Mouse (Mus musculus): Measurements from ENCODE around the gene Tcte2. TPM values are rescaled to one million over a fixed set of nuclear protein-coding genes. Genes with fewer than 3 reads are reported as not detected.

Gene Tcte2
- total and polyA plus RNA-seq, 3 experiments = 0.17 TPM; not detected in 2

- in situ Hi-C loops (cut with MboI; ENCODE audit: low pct_ligation_motif_present, low pct_unique_long_range_greater_than_20kb, low sequenced_read_pairs) = no loop called here
- Histone ChIP-seq H3K36me3 (replicated peaks in 1 of 2; ENCODE audit: control insufficient read depth in 1 of 2, insufficient read depth in 1 of 2, low read length in 1 of 2) (no peaks in the 10 kb centered on the region), H3K9ac (ENCODE audit: insufficient read depth, low read depth) (no peak overlapping the region), H3K79me2 (replicated peaks; ENCODE audit: control insufficient read depth, extremely low read depth, insufficient read depth, poor library complexity, severe bottlenecking) (no peaks in the 10 kb centered on the region), H3K27ac (ENCODE audit: insufficient read depth, low read depth) (no peak overlapping the region), H3K4me1 (ENCODE audit: control insufficient read depth in 1 of 2, insufficient read depth in 2 of 2) (peaks cover 0 to 39% of the 10 kb centered on the region in 2 experiments; a peak in 3 of 4 replicates), H3K4me2 (ENCODE audit: insufficient read depth, low read depth, poor library complexity, severe bottlenecking) (no peak overlapping the region), H3K9me3 (replicated peaks; ENCODE audit: low read length) (no peaks in the 10 kb centered on the region), H3K4me3 (replicated peaks in 1 of 3; ENCODE audit: low read depth in 2 of 3, low read length in 2 of 3, poor library complexity in 1 of 3) (no peak overlapping the region), H3K27me3 (replicated peaks) (peaks cover 28% of the 10 kb centered on the region)
- TF ChIP-seq POLR2AphosphoS2 (IDR thresholded peaks at IDR 0.05; ENCODE audit: low read depth, low read length) (no peak), EP300 (IDR thresholded peaks at IDR 0.05; ENCODE audit: low read length) (0 out of 2 replicates have a peak, but pooled peaks have one; percentile 11)
- dilution Hi-C loops (cut with MboI; ENCODE audit: extremely low pct_ligation_motif_present, extremely low pct_unique_long_range_greater_than_20kb, low sequenced_read_pairs) = no loop called here
- DNase-seq (ENCODE audit: extremely low read depth) = no peak
These were observed 20.8 kb downstream of the Tcte2 start for GRCm38 (mm10) chr17:13740796-13741195.

GRCm38 (mm10) chr17:13739981-13740380 is 21.6 kb downstream of the Tcte2 start:
- in situ Hi-C loops (cut with MboI; ENCODE audit: low pct_ligation_motif_present, low pct_unique_long_range_greater_than_20kb, low sequenced_read_pairs) (no loop called here), dilution Hi-C loops (cut with MboI; ENCODE audit: extremely low pct_ligation_motif_present, extremely low pct_unique_long_range_greater_than_20kb, low sequenced_read_pairs) (no loop called here)
- no peak for DNase-seq (ENCODE audit: extremely low read depth)
- TF ChIP-seq RCOR1 (conservative IDR thresholded peaks at IDR 0.05; ENCODE audit: low read depth, low read length) (no peak), POLR2A (IDR thresholded peaks at IDR 0.05; ENCODE audit: low read depth, low read length) (no peak), USF2 (conservative IDR thresholded peaks at IDR 0.05; ENCODE audit: low read depth, low read length) (no peak), E2F4 (IDR thresholded peaks at IDR 0.05; ENCODE audit: insufficient replicate concordance, low read depth, low read length) (no peak), NELFE (IDR thresholded peaks at IDR 0.05; ENCODE audit: low read depth, low read length) (no peak), MAX (IDR thresholded peaks at IDR 0.05; ENCODE audit: low read length) (no peak), GABPA (IDR thresholded peaks at IDR 0.05; ENCODE audit: insufficient replicate concordance, low read depth, low read length) (no peak), UBTF (IDR thresholded peaks at IDR 0.05; ENCODE audit: low read depth, low read length) (no peak), MYC (IDR thresholded peaks at IDR 0.05; ENCODE audit: low read depth, low read length) (no peak), MAFK (IDR thresholded peaks at IDR 0.05; ENCODE audit: insufficient replicate concordance, low read length) (no peak), JUN (IDR thresholded peaks at IDR 0.05; ENCODE audit: insufficient read depth, low read depth, low read length) (no peak), ZNF384 (IDR thresholded peaks at IDR 0.05; ENCODE audit: low read depth, low read length) (no peak), HCFC1 (IDR thresholded peaks at IDR 0.05; ENCODE audit: low read depth, low read length) (no peak), NRF1 (IDR thresholded peaks at IDR 0.05; ENCODE audit: low read depth, low read length) (no peak), BHLHE40 (IDR thresholded peaks at IDR 0.05; ENCODE audit: low read depth, low read length) (no peak), ZKSCAN1 (IDR thresholded peaks at IDR 0.05; ENCODE audit: borderline replicate concordance, low read depth, low read length) (no peak)
- H3K36me3 ChIP-seq (replicated peaks in 1 of 2; ENCODE audit: control insufficient read depth in 1 of 2, insufficient read depth in 1 of 2, low read length in 1 of 2) = no peaks in the 10 kb centered on the region
- H3K4me1 ChIP-seq (ENCODE audit: control insufficient read depth in 1 of 2, insufficient read depth in 2 of 2) = peaks cover 0 to 37% of the 10 kb centered on the region in 2 experiments; a peak in 3 of 4 replicates
- no peaks in the 10 kb centered on the region for H3K79me2 ChIP-seq (replicated peaks; ENCODE audit: control insufficient read depth, extremely low read depth, insufficient read depth, poor library complexity, severe bottlenecking)
- H3K27me3 ChIP-seq (replicated peaks) = peaks cover 20% of the 10 kb centered on the region
- no peak overlapping the region for H3K4me2 ChIP-seq (ENCODE audit: insufficient read depth, low read depth, poor library complexity, severe bottlenecking)
- H3K9me3 ChIP-seq (replicated peaks; ENCODE audit: low read length) = no peaks in the 10 kb centered on the region
- no peak overlapping the region for H3K9ac ChIP-seq (ENCODE audit: insufficient read depth, low read depth)
- no peak overlapping the region for H3K27ac ChIP-seq (ENCODE audit: insufficient read depth, low read depth)
- H3K4me3 ChIP-seq (replicated peaks in 1 of 3; ENCODE audit: low read depth in 2 of 3, low read length in 2 of 3, poor library complexity in 1 of 3) = no peak overlapping the region

Data from CH12.LX (cell line).